Mouse (Mus musculus): Measurements from ENCODE around the gene Sfxn5. TPM values are rescaled to one million over a fixed set of nuclear protein-coding genes. Genes with fewer than 3 reads are reported as not detected.
A peak's percentile ranks its signal among the peaks of the same experiment; 100 is the strongest.

Sfxn5 gene
- total and polyA plus RNA-seq, 3 experiments = 9.0 to 36.3 (median 26.1) TPM

DNA sequence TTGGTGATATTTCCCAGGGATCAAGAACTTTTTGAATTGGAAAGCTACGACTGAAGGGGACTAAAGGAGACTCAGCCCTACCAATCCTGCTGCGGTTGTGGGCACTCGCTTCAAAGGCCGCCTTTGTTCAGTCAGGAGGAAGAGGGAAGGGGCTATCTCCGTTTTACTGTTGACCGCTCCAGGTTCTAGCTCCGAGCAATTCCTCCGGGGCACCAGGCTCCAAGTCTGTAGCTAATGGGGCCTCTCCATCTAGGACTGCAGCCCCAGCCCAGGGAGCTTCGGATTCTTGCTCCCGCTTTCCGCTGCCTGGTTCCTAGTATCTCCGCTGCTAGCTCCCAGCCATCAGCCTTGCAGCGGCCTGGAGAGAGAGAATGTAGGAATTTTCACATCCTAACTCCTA, 142.6 kb downstream of the Sfxn5 start:
- DNase-seq = no peak

DNA sequence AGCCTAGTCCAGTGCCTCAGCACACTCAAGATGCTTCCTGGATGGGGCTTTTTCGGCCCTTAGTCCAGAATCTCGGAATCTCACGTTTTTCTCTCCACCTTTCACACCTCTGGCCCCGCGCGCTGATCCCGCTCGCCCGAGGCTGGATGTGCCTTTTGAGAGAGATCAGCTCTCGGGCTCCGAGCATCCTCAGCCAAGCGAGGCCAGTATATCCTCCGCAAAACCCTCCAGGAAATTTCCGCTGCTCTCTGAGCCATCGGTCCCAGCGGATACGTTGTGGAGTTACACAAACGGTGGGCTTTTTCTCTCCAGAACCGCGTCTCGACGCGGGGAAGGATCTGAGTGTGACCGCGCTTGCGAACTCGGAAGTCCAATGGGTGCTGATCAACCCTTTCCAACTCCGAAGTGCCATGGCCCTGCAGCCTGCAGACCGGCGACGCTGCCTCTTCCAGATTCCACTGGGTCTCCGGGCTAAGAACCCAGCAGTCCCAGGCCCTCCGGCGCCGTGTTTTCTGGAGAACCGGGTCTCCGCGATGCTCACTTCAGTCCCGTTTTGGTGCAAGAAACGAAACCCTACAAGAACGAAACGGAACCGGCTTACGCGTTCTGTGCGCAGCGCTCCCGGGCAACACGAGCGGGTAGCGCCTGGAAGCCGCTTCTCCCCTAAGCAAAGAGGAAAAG, 143.2 kb downstream of the Sfxn5 start:
- DNase-seq = peak; percentile 40

DNA sequence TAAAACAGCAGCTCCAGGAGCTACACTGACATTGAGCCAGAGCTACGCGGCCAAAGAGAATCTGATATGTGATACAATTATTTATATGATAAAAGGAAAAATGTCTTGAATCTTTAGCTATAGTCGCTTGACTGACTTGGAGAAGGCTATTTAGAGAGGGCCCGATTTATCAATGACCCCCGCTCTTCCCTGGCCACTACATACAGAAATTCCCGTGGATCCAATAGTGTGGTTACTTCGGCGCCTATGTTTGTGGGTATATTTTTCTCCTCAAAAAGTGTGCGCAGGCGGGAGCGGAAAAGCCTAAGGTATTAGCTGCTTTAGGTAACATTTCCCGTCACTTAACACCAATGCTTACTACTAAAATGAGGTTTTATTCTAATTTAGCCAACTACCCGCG, 143.9 kb downstream of the Sfxn5 start:
- DNase-seq = no peak

DNA sequence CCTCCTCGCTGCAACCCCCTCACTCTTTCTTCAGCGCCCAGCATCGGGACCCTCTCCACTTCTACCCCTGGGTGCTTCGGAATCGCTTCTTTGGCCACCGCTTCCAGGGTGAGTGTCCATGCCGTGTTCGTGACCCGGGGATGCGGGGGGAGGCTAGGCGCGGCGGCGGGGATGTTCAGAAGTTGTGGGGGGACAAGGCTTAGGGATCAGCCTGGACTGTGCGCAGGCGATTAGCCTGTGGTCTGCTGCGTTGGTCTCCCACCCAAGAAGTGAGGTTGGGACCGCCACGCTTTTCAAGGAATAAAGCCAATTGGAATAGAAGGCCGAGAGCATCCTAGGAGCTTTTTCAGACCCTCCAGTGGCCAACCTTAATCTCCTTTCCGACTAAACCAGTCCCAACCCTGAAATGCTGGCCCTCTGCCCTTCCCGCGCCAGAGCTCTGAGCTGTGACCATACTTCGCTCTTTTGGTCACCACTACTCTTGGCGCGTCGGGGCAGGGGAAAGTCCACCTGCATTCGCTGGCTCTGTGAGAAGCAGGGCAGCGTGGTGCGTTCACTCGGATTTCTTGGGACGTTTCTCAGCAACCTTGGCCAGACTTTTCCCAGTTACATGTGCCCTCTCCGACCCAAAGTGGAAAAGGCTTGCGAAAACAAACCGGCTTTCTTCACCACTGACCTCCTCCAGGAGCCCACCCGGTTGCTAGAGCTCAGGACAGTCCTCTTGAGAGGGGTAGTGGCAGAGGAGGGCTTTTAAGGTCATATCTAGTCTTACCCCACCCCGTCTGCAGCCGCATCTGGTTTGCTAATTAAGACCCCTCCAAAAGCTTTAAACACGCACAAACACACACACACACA, 144.7 kb downstream of the Sfxn5 start:
- DNase-seq = no peak

DNA sequence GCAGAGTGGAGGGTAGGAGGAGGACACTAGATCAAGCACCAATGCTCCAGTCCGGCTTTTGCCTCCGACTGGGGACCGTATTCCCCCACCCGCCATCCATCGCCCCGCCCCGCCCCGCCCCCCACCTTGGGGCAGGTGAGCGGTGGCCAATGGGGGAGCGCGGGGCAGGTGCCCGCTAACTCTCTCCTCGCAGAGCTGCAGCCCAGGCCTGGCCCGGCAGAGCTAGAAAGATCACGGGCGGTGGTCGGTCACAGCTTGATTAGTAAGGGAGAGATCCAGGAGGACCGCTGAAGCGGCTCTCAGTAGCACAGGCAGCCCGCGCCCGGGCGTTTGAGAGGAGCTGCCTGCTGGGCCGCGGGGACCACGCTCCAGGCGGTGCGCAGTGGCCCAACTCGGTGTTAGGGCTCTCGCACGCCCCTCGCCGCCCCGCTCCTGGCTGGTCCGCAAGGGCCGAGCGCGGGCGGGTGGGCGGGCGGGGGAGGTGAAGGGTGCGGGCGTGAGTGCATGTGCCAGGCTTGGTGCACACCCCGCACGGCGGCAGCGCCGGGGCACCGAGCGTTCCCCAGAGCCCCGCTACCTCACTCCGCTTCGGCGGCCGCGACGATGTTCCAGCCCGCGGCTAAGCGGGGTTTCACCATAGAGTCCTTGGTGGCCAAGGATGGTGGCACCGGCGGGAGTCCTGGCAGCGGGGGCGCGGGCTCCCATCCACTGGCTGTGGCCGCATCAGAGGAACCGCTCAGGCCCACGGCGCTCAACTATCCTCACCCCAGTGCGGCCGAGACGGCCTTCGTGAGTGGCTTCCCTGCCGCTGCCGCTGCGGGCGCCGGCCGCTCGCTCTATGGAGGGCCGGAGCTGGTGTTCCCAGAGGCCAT, 145.6 kb downstream of the Sfxn5 start, which contains the start of gene Emx1:
Gene Emx1 (plus strand): TSS at position 99 of the 872 bp plus-strand sequence.
- peak; percentile 45 for DNase-seq

DNA sequence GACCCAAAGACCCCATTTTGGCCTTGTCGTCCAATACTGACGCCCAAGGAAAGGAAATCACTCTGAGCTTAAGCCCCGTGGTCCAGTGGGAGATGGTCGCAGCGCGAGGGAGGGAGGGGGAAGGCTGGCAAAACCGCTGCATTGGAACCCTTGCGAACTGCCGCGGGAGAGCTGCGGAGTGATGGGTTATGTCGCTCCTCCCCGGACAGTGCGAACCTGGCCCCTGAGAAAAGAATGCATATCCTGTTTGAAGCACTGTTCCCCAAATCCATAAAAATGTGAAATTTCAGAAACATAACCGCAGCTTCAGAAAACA, 146.5 kb downstream of the Sfxn5 start:
- DNase-seq = no peak

DNA sequence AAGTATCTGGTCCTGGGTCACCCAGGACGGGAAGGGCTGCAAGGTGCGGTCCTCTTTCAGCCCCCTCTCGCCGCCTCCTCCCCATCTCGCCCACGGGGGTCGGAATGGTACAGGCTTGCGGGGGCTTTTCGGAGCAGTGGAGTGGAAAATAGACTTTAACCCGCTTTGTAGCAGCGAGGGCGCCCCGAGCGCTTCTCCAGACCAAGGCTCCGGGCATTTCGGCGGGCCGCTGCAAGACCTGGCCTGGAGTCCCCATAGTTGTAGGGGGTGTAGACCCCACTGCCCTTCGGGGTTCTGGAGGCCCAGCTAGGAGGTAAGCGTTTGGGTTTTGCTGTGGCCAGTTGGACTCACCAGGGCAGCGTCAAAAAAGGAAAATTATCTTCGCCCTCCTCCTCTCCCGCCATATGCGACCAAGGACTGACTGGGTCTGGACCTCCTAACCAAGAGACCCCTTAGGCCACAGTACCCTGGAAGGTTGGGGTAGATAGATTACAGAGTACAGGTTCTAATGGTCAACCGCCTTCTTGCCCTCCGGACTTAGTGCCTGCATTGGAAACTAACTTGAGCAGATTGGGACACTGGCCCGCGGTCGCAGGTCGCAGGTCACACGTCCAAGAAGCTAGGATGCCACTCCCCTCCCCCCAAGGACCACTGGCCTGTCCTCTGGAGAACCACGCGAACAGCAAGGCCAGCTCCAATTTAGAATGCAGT, 147.0 kb downstream of the Sfxn5 start:
- DNase-seq = no peak

DNA sequence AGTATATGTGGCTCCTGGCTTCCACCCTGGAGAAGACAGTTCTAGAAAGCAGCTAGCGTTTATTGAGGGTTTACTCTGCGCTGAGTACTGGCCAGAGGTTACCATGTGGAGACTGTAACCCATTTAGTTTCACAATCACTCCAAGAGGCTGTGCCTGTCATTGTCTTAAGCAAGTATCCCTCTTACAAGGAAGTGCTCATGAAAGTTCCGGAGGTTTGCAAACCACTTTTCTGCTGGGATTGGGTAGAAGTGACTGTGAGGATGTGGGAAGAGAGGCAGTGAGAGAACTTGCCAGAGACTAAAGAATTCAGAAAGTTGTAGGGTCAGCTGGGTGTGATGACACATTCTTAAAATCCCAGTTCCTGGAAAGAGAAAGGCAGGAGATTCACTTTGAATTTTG, 149.3 kb downstream of the Sfxn5 start:
- no peak for DNase-seq

DNA sequence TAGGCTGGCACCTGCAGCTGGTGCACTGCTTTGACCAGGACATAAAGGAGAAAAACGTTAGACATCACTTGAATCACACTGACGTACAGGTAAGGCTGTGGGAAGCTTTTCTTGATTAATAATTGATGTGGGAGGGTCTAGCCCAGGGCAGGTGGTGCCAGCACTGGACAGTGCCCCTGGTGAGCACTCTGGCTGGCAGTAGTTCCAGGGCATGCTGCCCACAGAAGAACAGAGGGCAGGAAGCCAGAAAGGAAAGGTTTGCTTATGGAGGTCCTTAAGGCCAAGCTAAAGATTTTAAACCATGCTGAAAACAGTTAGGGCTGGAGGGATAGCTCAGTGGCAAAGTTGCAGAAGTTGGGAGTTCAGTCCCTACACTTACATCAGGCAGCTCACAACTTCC, 153.2 kb downstream of the Sfxn5 start:
- DNase-seq = no peak

DNA sequence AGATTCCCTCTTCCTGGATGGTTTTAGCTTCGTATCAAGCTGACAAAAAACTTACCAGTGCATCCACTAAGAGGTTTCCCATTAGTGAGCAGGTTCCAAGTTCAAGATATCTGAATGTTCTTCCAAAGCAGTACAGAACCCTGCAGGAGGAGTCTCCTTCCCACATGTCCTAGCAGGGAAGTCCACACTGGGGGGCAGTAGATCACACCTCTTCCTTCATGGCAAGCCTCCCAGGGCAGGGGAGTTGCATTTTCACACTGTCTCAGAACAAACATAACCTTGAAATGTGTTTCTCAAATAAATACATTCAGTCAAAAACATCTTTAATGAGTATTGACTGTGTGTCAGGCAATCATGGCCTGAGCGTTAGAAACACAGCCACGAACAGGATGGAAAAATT, 153.7 kb downstream of the Sfxn5 start:
- no peak for DNase-seq

DNA sequence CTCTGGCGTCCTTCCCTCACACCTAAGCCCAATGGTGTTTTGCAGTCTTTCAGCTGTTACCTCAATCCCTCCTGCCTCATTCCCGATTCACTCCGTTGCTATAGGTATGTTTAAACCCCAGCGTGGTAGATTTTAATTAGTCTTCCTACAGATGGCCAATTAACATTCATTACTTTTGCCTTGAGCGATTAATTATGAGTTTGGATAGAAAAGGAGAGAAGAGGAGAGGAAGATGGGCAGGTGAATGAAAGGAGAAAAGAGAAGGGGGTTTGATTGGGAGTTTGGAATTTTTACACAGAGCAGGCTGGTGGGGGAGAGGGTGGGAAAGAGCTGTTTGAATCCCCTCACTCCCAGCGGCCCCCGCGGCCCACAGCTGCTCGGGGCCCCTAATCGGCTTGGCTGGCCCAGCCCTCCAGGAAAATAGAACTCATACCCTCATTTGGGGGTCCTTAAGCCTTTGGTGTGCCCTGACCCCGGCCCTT, 167.7 kb downstream of the Sfxn5 start:
- DNase-seq = no peak

Small RNAs within 50 kb of the gene (microRNA-seq; reads per million reads assigned to microRNA genes)
- 0 to 0.22 reads per million in 2 experiments for gene Mir705

Other genes with a start within 250 kb of the Sfxn5 start
- 10 to 100 TPM; 56.3 to 74.8 TPM for gene Spr, start 195.7 kb downstream of the Sfxn5 start, total RNA-seq (2021)
- 22.7 and 43.9 TPM in 2 replicates for gene Spr, start 195.7 kb downstream of the Sfxn5 start, polyA plus RNA-seq (2012; rRNA removed)
- gene Emx1, start 146.0 kb downstream of the Sfxn5 start, total RNA-seq (2021) = not detected
- gene Emx1, start 146.0 kb downstream of the Sfxn5 start, polyA plus RNA-seq (2012; rRNA removed) = not detected in 2 replicates
- 10 to 100 TPM; 22.7 to 47.7 TPM for gene Rab11fip5, start 41.2 kb upstream of the Sfxn5 start, total RNA-seq (2021)
- gene Rab11fip5, start 41.2 kb upstream of the Sfxn5 start, polyA plus RNA-seq (2012; rRNA removed) = 33.7 and 35.4 TPM in 2 replicates
- not detected for gene Noto, start 90.5 kb upstream of the Sfxn5 start, total RNA-seq (2021)
- not detected in 2 replicates for gene Noto, start 90.5 kb upstream of the Sfxn5 start, polyA plus RNA-seq (2012; rRNA removed)
- gene Smyd5, start 98.6 kb upstream of the Sfxn5 start, total RNA-seq (2021) = 10 to 100 TPM; 33.1 to 36.3 TPM
- gene Smyd5, start 98.6 kb upstream of the Sfxn5 start, polyA plus RNA-seq (2012; rRNA removed) = 19.9 and 23.0 TPM in 2 replicates
- gene Cct7, start 118.1 kb upstream of the Sfxn5 start, total RNA-seq (2021) = 100 to 1,000 TPM; 241 to 294 TPM
- 63.3 and 81.3 TPM in 2 replicates for gene Cct7, start 118.1 kb upstream of the Sfxn5 start, polyA plus RNA-seq (2012; rRNA removed)
- 10 to 100 TPM; 12.2 to 13.1 TPM for gene Pradc1, start 118.5 kb upstream of the Sfxn5 start, total RNA-seq (2021)
- 26.7 and 28.1 TPM in 2 replicates for gene Pradc1, start 118.5 kb upstream of the Sfxn5 start, polyA plus RNA-seq (2012; rRNA removed)
- gene Fbxo41, start 169.6 kb upstream of the Sfxn5 start, total RNA-seq (2021) = under 1 TPM; 0.40 to 0.90 TPM
- 1.1 and 1.2 TPM in 2 replicates for gene Fbxo41, start 169.6 kb upstream of the Sfxn5 start, polyA plus RNA-seq (2012; rRNA removed)
- not detected for gene Egr4, start 180.2 kb upstream of the Sfxn5 start, total RNA-seq (2021)
- gene Egr4, start 180.2 kb upstream of the Sfxn5 start, polyA plus RNA-seq (2012; rRNA removed) = 0.06 TPM in 1 of 2 replicates, not detected in the other

Measured in adrenal gland, adult 2 months (tissue).